ENCODE assay signal across 25 mouse cellular contexts in genomic region chr11:108385666-108386024, GRCm38 (mm10). TPM values are rescaled to one million over a fixed set of nuclear protein-coding genes. Genes with fewer than 3 reads are reported as not detected.
A peak's percentile ranks its signal among the peaks of the same experiment; 100 is the strongest.
DNase-seq lines count a peak whose midpoint lies in the region; ATAC-seq and TF ChIP-seq lines count a peak whose summit lies in the region.
"Had no signal": no experiment of that assay in that cellular context is flagged by ENCODE, and none has a peak within 500 bp of the region (broad histone marks: within the 10 kb centered on the region; RNA-seq: fewer than 3 reads in every experiment).

No protein-coding gene starts in this region.

- H3K4me1 ChIP-seq in hindbrain, embryonic 14.5 days (replicated peaks; ENCODE audit: control insufficient read depth, insufficient read depth, low read length) = peaks cover 6% of the 10 kb centered on the region
- H3K4me1 ChIP-seq in hindbrain, embryonic 16.5 days (ENCODE audit: control insufficient read depth, insufficient read depth, low read depth, low read length) = peaks cover 4% of the 10 kb centered on the region; the same call in 1 of the 2 replicates
- H3K4me1 ChIP-seq in liver, adult 2 months (ENCODE audit: control insufficient read depth, insufficient read depth, low read length) = peaks cover 12% of the 10 kb centered on the region; the same call in 1 of the 2 replicates
- peaks cover 4% of the 10 kb centered on the region; the same call in 1 of the 2 replicates for H3K4me1 ChIP-seq in liver, embryonic 12.5 days
- H3K4me1 ChIP-seq in liver, embryonic 16.5 days (ENCODE audit: control insufficient read depth, low read depth, low read length) = no peaks in the 10 kb centered on the region
- H3K4me1 ChIP-seq: embryonic facial prominence, embryonic 12.5 days; forebrain, embryonic 13.5 days had no signal

- H3K79me2 ChIP-seq in liver, adult 2 months (ENCODE audit: control insufficient read depth, insufficient read depth, low read length) = no peaks in the 10 kb centered on the region

- H3K4me3 ChIP-seq in hindbrain, embryonic 14.5 days (replicated peaks; ENCODE audit: low read length) = no peak overlapping the region
- no peak overlapping the region for H3K4me3 ChIP-seq in hindbrain, embryonic 16.5 days (ENCODE audit: low read length)
- no peak overlapping the region for H3K4me3 ChIP-seq in liver, adult 2 months (ENCODE audit: insufficient read depth, low read depth, low read length)
- H3K4me3 ChIP-seq in liver, embryonic 12.5 days = no peak overlapping the region
- H3K4me3 ChIP-seq in liver, embryonic 16.5 days (ENCODE audit: low read depth, low read length) = no peak overlapping the region
- H3K4me3 ChIP-seq: embryonic facial prominence, embryonic 10.5 days; embryonic facial prominence, embryonic 12.5 days; forebrain, embryonic 13.5 days had no signal

- no peak overlapping the region for H3K4me2 ChIP-seq in hindbrain, embryonic 14.5 days (replicated peaks)
- no peak overlapping the region for H3K4me2 ChIP-seq in hindbrain, embryonic 16.5 days (ENCODE audit: low read length)
- H3K4me2 ChIP-seq in liver, embryonic 12.5 days = no peak overlapping the region
- no peak overlapping the region for H3K4me2 ChIP-seq in liver, embryonic 16.5 days (ENCODE audit: low read depth, low read length)
- H3K4me2 ChIP-seq: embryonic facial prominence, embryonic 12.5 days; forebrain, embryonic 13.5 days had no signal

- no peak overlapping the region for H3K9ac ChIP-seq in hindbrain, embryonic 14.5 days
- H3K9ac ChIP-seq in hindbrain, embryonic 16.5 days (ENCODE audit: low read depth, low read length) = no peak overlapping the region
- H3K9ac ChIP-seq in liver, adult 2 months (ENCODE audit: low read depth, low read length) = no peak overlapping the region
- H3K9ac ChIP-seq in liver, embryonic 12.5 days = no peak overlapping the region
- H3K9ac ChIP-seq in liver, embryonic 16.5 days (ENCODE audit: low read depth, low read length) = no peak overlapping the region
- H3K9ac ChIP-seq: embryonic facial prominence, embryonic 12.5 days; forebrain, embryonic 13.5 days had no signal

- H3K36me3 ChIP-seq in hindbrain, embryonic 14.5 days (replicated peaks; ENCODE audit: control insufficient read depth, insufficient read depth) = no peaks in the 10 kb centered on the region
- H3K36me3 ChIP-seq in hindbrain, embryonic 16.5 days (ENCODE audit: control insufficient read depth, insufficient read depth, low read length) = no peaks in the 10 kb centered on the region
- H3K36me3 ChIP-seq in liver, adult 2 months (ENCODE audit: control insufficient read depth, insufficient read depth, low read length) = no peaks in the 10 kb centered on the region
- no peaks in the 10 kb centered on the region for H3K36me3 ChIP-seq in liver, embryonic 12.5 days
- no peaks in the 10 kb centered on the region for H3K36me3 ChIP-seq in liver, embryonic 16.5 days (ENCODE audit: control insufficient read depth, insufficient read depth)
- H3K36me3 ChIP-seq: embryonic facial prominence, embryonic 10.5 days; embryonic facial prominence, embryonic 12.5 days; G1E had no signal

- peak; percentile 14 for DNase-seq in hindbrain, embryonic 14.5 days (ENCODE audit: low spot score)
- DNase-seq in liver, adult 2 months (ENCODE audit: extremely low read depth, low read depth, low spot score) = no peak
- DNase-seq in liver = no peak
- DNase-seq in thymus, postnatal 36 days = no peak
- DNase-seq: adrenal gland, adult 8-10 months; adrenal gland, postnatal 14 days; adrenal gland, postnatal 36 days; B cell, adult 2 months; cerebellum, adult 11-12 months; cerebellum, adult 2 months; cerebellum, adult 9-10 months; cerebellum, postnatal 10 days; cerebellum, postnatal 25 days had no signal

- H3K9me3 ChIP-seq in hindbrain, embryonic 14.5 days (ENCODE audit: control insufficient read depth, low read length) = no peaks in the 10 kb centered on the region
- H3K9me3 ChIP-seq in hindbrain, embryonic 16.5 days (ENCODE audit: control insufficient read depth, low read length) = no peaks in the 10 kb centered on the region
- H3K9me3 ChIP-seq in liver, embryonic 12.5 days (replicated peaks) = no peaks in the 10 kb centered on the region
- no peaks in the 10 kb centered on the region for H3K9me3 ChIP-seq in liver, embryonic 16.5 days (replicated peaks; ENCODE audit: control insufficient read depth, low read length)
- H3K9me3 ChIP-seq: embryonic facial prominence, embryonic 10.5 days; embryonic facial prominence, embryonic 12.5 days; forebrain, embryonic 13.5 days; G1E had no signal

- no peak for TF ChIP-seq POLR2A in liver, adult 2 months (IDR thresholded peaks at IDR 0.05; ENCODE audit: extremely low read depth, insufficient read depth, low read length)

- 95% methylated on average over 1 of the region's 1 CpGs for WGBS in hindbrain, embryonic 14.5 days
- 89% methylated on average over 1 of the region's 1 CpGs for WGBS in hindbrain, embryonic 16.5 days
- 49% methylated on average over 1 of the region's 1 CpGs for WGBS in liver, adult 2 months
- WGBS in liver, embryonic 12.5 days (ENCODE audit: insufficient replicate concordance) = 74% methylated on average over 1 of the region's 1 CpGs
- WGBS in liver, embryonic 16.5 days (ENCODE audit: insufficient replicate concordance) = 68% methylated on average over 1 of the region's 1 CpGs

- no peak for ATAC-seq in hindbrain, embryonic 14.5 days (ENCODE audit: low FRiP score)
- no peak for ATAC-seq in hindbrain, embryonic 16.5 days
- ATAC-seq in liver, embryonic 12.5 days = no peak
- no peak for ATAC-seq in liver, embryonic 16.5 days (ENCODE audit: low read depth)
- ATAC-seq: activated CD4-positive, CD25-positive, alpha-beta regulatory T cell, adult 4 months; CD4-positive, CD25-positive, alpha-beta regulatory T cell, adult 4 months; forebrain, embryonic 13.5 days; Patski had no signal

- no peak overlapping the region for H3K27ac ChIP-seq in hindbrain, embryonic 14.5 days
- H3K27ac ChIP-seq in hindbrain, embryonic 16.5 days (ENCODE audit: low read depth, low read length) = no peak overlapping the region
- H3K27ac ChIP-seq in liver, adult 2 months (replicated peaks; ENCODE audit: insufficient read depth, low read depth, low read length) = peak overlapping the region; percentile 61
- H3K27ac ChIP-seq in liver, embryonic 12.5 days = no peak overlapping the region
- H3K27ac ChIP-seq in liver, embryonic 16.5 days (ENCODE audit: low read length) = peak overlapping the region; percentile 53
- H3K27ac ChIP-seq: embryonic facial prominence, embryonic 10.5 days; embryonic facial prominence, embryonic 12.5 days; forebrain, embryonic 13.5 days had no signal

- no peaks in the 10 kb centered on the region for H3K27me3 ChIP-seq in hindbrain, embryonic 14.5 days (ENCODE audit: control insufficient read depth, insufficient read depth, low read length)
- no peaks in the 10 kb centered on the region for H3K27me3 ChIP-seq in hindbrain, embryonic 16.5 days (replicated peaks; ENCODE audit: control insufficient read depth, insufficient read depth, low read length)
- no peaks in the 10 kb centered on the region for H3K27me3 ChIP-seq in liver, adult 2 months (ENCODE audit: control insufficient read depth, insufficient read depth, low read length)
- no peaks in the 10 kb centered on the region for H3K27me3 ChIP-seq in liver, embryonic 12.5 days (replicated peaks)
- H3K27me3 ChIP-seq in liver, embryonic 16.5 days (ENCODE audit: control insufficient read depth, insufficient read depth, low read depth, low read length) = no peaks in the 10 kb centered on the region
- H3K27me3 ChIP-seq: CH12.LX; embryonic facial prominence, embryonic 12.5 days; forebrain, embryonic 13.5 days; Patski had no signal

- TF ChIP-seq CTCF in liver, adult 2 months (IDR thresholded peaks at IDR 0.05; ENCODE audit: low read depth, low read length) = no peak

RNA-seq across cellular contexts. Expression of gene Cep112, which starts 39.3 kb away (rescaled TPM):
- 9.6 and 11.4 TPM in 2 replicates for polyA plus RNA-seq in hindbrain, embryonic 14.5 days (2014; fragmentation: Nextera tagmentation; extraction: Ambion mirVana)
- polyA plus RNA-seq in hindbrain, embryonic 16.5 days (2015; fragmentation: Nextera tagmentation; extraction: Ambion mirVana) = 12.7 and 13.2 TPM in 2 replicates
- 0.65 and 0.81 TPM in 2 replicates for total RNA-seq in liver, adult 2 months (2014; rRNA removed)
- 0.21 TPM in 1 of 2 replicates, not detected in the other for polyA plus RNA-seq in liver, adult 2 months (2012; rRNA removed)
- 2.7 and 2.8 TPM in 2 replicates for polyA plus RNA-seq in liver, embryonic 12.5 days (2016; fragmentation: Nextera tagmentation; extraction: Ambion mirVana)
- polyA plus RNA-seq in liver, embryonic 16.5 days (2015; fragmentation: Nextera tagmentation; extraction: Ambion mirVana) = 0.96 and 1.1 TPM in 2 replicates
- polyA plus RNA-seq: G1E had no signal

RNA-seq across cellular contexts. Expression of gene Prkca, which starts 41.9 kb away (rescaled TPM):
- polyA plus RNA-seq in hindbrain, embryonic 14.5 days (2014; fragmentation: Nextera tagmentation; extraction: Ambion mirVana) = 9.1 and 9.7 TPM in 2 replicates
- 7.3 and 7.4 TPM in 2 replicates for polyA plus RNA-seq in hindbrain, embryonic 16.5 days (2015; fragmentation: Nextera tagmentation; extraction: Ambion mirVana)
- total RNA-seq in liver, adult 2 months (2014; rRNA removed) = 4.3 and 4.8 TPM in 2 replicates
- polyA plus RNA-seq in liver, adult 2 months (2012; rRNA removed) = 2.3 and 2.8 TPM in 2 replicates
- polyA plus RNA-seq in liver, embryonic 12.5 days (2016; fragmentation: Nextera tagmentation; extraction: Ambion mirVana) = 6.4 and 7.5 TPM in 2 replicates
- 2.4 and 3.4 TPM in 2 replicates for polyA plus RNA-seq in liver, embryonic 16.5 days (2015; fragmentation: Nextera tagmentation; extraction: Ambion mirVana)
- polyA plus RNA-seq: G1E had no signal

RNA-seq across cellular contexts. Expression of gene Apoh, which starts 42.5 kb away (rescaled TPM):
- 0.59 TPM in 1 of 2 replicates, not detected in the other for polyA plus RNA-seq in hindbrain, embryonic 14.5 days (2014; fragmentation: Nextera tagmentation; extraction: Ambion mirVana)
- 0.39 and 0.43 TPM in 2 replicates for polyA plus RNA-seq in hindbrain, embryonic 16.5 days (2015; fragmentation: Nextera tagmentation; extraction: Ambion mirVana)
- 3,004 and 3,021 TPM in 2 replicates for total RNA-seq in liver, adult 2 months (2014; rRNA removed)
- polyA plus RNA-seq in liver, adult 2 months (2012; rRNA removed) = 2,202 and 2,235 TPM in 2 replicates
- 36.3 and 36.7 TPM in 2 replicates for polyA plus RNA-seq in liver, embryonic 12.5 days (2016; fragmentation: Nextera tagmentation; extraction: Ambion mirVana)
- 970 and 1,131 TPM in 2 replicates for polyA plus RNA-seq in liver, embryonic 16.5 days (2015; fragmentation: Nextera tagmentation; extraction: Ambion mirVana)
- total RNA-seq: G1E had no signal
- polyA plus RNA-seq: activated CD4-positive, CD25-positive, alpha-beta regulatory T cell, adult 4 months; CD4-positive, CD25-positive, alpha-beta regulatory T cell, adult 4 months; embryonic facial prominence, embryonic 10.5 days; forebrain, embryonic 11.5 days; G1E had no signal

Comparison
In these comparisons a context has a peak if more than half of its experiments do, and no peak if none do; other contexts are left out.
1. H3K27ac ChIP-seq: peak in liver, adult 2 months (single experiment) and liver, embryonic 16.5 days (single experiment); none in hindbrain, embryonic 14.5 days (single experiment), hindbrain, embryonic 16.5 days (single experiment) and liver, embryonic 12.5 days (single experiment).
2. RNA of gene Apoh, which starts 42.5 kb away (polyA plus RNA-seq): 2,202 to 2,235 TPM in liver, adult 2 months and 970 to 1,131 TPM in liver, embryonic 16.5 days; 36.3 to 36.7 TPM in liver, embryonic 12.5 days, 0.59 TPM in hindbrain, embryonic 14.5 days and 0.39 to 0.43 TPM in hindbrain, embryonic 16.5 days; every median in the first group is over 10 times any median in the second.